Mouse (Mus musculus) CH12.LX (cell line): Measurements from ENCODE around the gene Casp8ap2. TPM values are rescaled to one million over a fixed set of nuclear protein-coding genes. Genes with fewer than 3 reads are reported as not detected.
A peak's percentile ranks its signal among the peaks of the same experiment; 100 is the strongest.

Source experiments
- DNase-seq: peaks from one replicate; pipeline ENCODE4 v3.0.0-alpha.2; 2013; ENCODE audit errors: extremely low read depth
- H3K27ac ChIP-seq: 2 replicates; pipeline ENCODE4 v1.5.1; 2012; ENCODE audit warnings: low read depth, mild to moderate bottlenecking, control low read depth, moderate library complexity; ENCODE audit not compliant: insufficient read depth
- H3K27me3 ChIP-seq: replicated peaks from 2 replicates; pipeline ENCODE3; 2012; ENCODE audit warnings: inconsistent platforms
- H3K36me3 ChIP-seq, 2 experiments: replicated peaks in 1 of 2; 2 replicates each; pipeline versions ENCODE3 to v1.6.1; 2012; ENCODE audit warnings: inconsistent platforms in 1 of 2, low read length in 1 of 2, mild to moderate bottlenecking in 1 of 2, mixed read lengths in 1 of 2, moderate library complexity in 1 of 2; ENCODE audit not compliant: control insufficient read depth in 1 of 2, insufficient read depth in 1 of 2
- H3K4me1 ChIP-seq, 2 experiments: 2 replicates each; pipeline ENCODE4 v1.6.1; 2012; ENCODE audit warnings: inconsistent platforms in 1 of 2, moderate library complexity in 1 of 2; ENCODE audit not compliant: insufficient read depth in 2 of 2, control insufficient read depth in 1 of 2
- H3K4me2 ChIP-seq: 2 replicates; pipeline ENCODE4 v1.6.1; 2012; ENCODE audit warnings: low read depth, mild to moderate bottlenecking, control low read depth; ENCODE audit not compliant: poor library complexity, insufficient read depth, severe bottlenecking
- H3K4me3 ChIP-seq, 3 experiments: fragments of 150-350 bp in 1 of 3; sonication (generic) in 1 of 3; replicated peaks in 1 of 3; 2 replicates each; pipeline versions ENCODE3 to v1.5.1; 2011 to 2012; ENCODE audit warnings: low read depth in 2 of 3, low read length in 2 of 3, mild to moderate bottlenecking in 2 of 3, moderate library complexity in 2 of 3, control low read depth in 1 of 3, improper control_type of control experiment in 1 of 3, inconsistent platforms in 1 of 3, mixed read lengths in 1 of 3; ENCODE audit not compliant: poor library complexity in 1 of 3
- H3K79me2 ChIP-seq: replicated peaks from 2 replicates; pipeline ENCODE4 v1.6.1; 2012; ENCODE audit warnings: mild to moderate bottlenecking, moderate library complexity; ENCODE audit not compliant: control insufficient read depth, poor library complexity, insufficient read depth, severe bottlenecking; ENCODE audit errors: extremely low read depth
- H3K9ac ChIP-seq: 2 replicates; pipeline ENCODE4 v1.6.1; 2012; ENCODE audit warnings: low read depth, mild to moderate bottlenecking, control low read depth, moderate library complexity; ENCODE audit not compliant: insufficient read depth
- H3K9me3 ChIP-seq: replicated peaks from 2 replicates; pipeline ENCODE3; 2012; ENCODE audit warnings: low read length, inconsistent platforms, mixed read lengths
- JUN ChIP-seq: IDR thresholded peaks from 2 replicates; pipeline ENCODE4 v1.6.1; 2011; ENCODE audit warnings: low read depth, mild to moderate bottlenecking, low read length, improper control_type of control experiment, moderate library complexity; ENCODE audit not compliant: insufficient read depth
- JUND ChIP-seq: conservative IDR thresholded peaks from 2 replicates; pipeline ENCODE4 v1.6.1; 2011; ENCODE audit warnings: low read depth, low read length, improper control_type of control experiment
- KAT2A ChIP-seq: IDR thresholded peaks from 2 replicates; pipeline ENCODE4 v1.6.1; 2012; ENCODE audit warnings: low read length, improper control_type of control experiment, inconsistent platforms; ENCODE audit not compliant: insufficient replicate concordance
- MEF2A ChIP-seq: IDR thresholded peaks from 2 replicates; pipeline ENCODE4 v1.6.1; 2014; ENCODE audit warnings: low read depth, mild to moderate bottlenecking, inconsistent platforms, low read length, improper control_type of control experiment, borderline replicate concordance
- MXI1 ChIP-seq: IDR thresholded peaks from 2 replicates; pipeline ENCODE4 v1.6.1; 2011; ENCODE audit warnings: mild to moderate bottlenecking, low read depth, low read length, improper control_type of control experiment
- POLR2A ChIP-seq: IDR thresholded peaks from 2 replicates; pipeline ENCODE4 v1.6.1; 2011; ENCODE audit warnings: low read depth, mild to moderate bottlenecking, improper control_type of control experiment, low read length
- POLR2AphosphoS2 ChIP-seq: IDR thresholded peaks from 2 replicates; pipeline ENCODE4 v1.6.1; 2011; ENCODE audit warnings: low read depth, low read length, improper control_type of control experiment
- RCOR1 ChIP-seq: conservative IDR thresholded peaks from 2 replicates; pipeline ENCODE4 v1.6.1; 2012; ENCODE audit warnings: low read depth, mild to moderate bottlenecking, inconsistent platforms, low read length, improper control_type of control experiment
- SIN3A ChIP-seq: IDR thresholded peaks from 2 replicates; pipeline ENCODE4 v1.6.1; 2012; ENCODE audit warnings: low read length, improper control_type of control experiment, inconsistent platforms
- SMC3 ChIP-seq: IDR thresholded peaks from 2 replicates; pipeline ENCODE4 v1.6.1; 2011; ENCODE audit warnings: low read depth, low read length, improper control_type of control experiment
- TCF12 ChIP-seq: IDR thresholded peaks from 2 replicates; pipeline ENCODE4 v1.6.1; 2014; ENCODE audit warnings: low read depth, mild to moderate bottlenecking, inconsistent platforms, low read length, improper control_type of control experiment
- USF2 ChIP-seq: conservative IDR thresholded peaks from 2 replicates; pipeline ENCODE4 v1.6.1; 2011; ENCODE audit warnings: low read depth, low read length, improper control_type of control experiment
- ZKSCAN1 ChIP-seq: IDR thresholded peaks from 2 replicates; pipeline ENCODE4 v1.6.1; 2012; ENCODE audit warnings: low read depth, inconsistent platforms, low read length, improper control_type of control experiment, borderline replicate concordance
- ZNF384 ChIP-seq: IDR thresholded peaks from 2 replicates; pipeline ENCODE4 v1.6.1; 2012; ENCODE audit warnings: low read depth, low read length, improper control_type of control experiment, inconsistent platforms
- dilution Hi-C: fragments of 300-500 bp; cut with MboI; formaldehyde crosslinking; loops from 2 replicates; pipeline ENCODE4 v1.14.3; 2020; ENCODE audit warnings: low sequenced_read_pairs; ENCODE audit not compliant: extremely low pct_unique_long_range_greater_than_20kb, extremely low pct_ligation_motif_present
- in situ Hi-C: fragments of 300-500 bp; cut with MboI; formaldehyde crosslinking; loops from 3 replicates; pipeline ENCODE4 v1.14.3; 2019; ENCODE audit warnings: low sequenced_read_pairs, low pct_ligation_motif_present, low pct_unique_long_range_greater_than_20kb, mixed read lengths
- polyA plus RNA-seq: library from polyadenylated mRNA; unstranded; fragments of >175 nt; gene quantifications from 2 replicates; pipeline ENCODE4 v1.2.1, GENCODE M21; 2012; ENCODE audit warnings: low read depth; ENCODE audit not compliant: insufficient read length
- total RNA-seq, 2 experiments: library from RNA; depleted of rRNA; stranded (reverse); fragments of 300-350 nt in 1 of 2; fragments of >200 nt in 1 of 2; gene quantifications; 2 replicates each; pipeline ENCODE4 v1.2.3; 2012 to 2014

Gene Casp8ap2
- total and polyA plus RNA-seq, 3 experiments = 26.3 to 43.4 (median 27.2) TPM

DNA sequence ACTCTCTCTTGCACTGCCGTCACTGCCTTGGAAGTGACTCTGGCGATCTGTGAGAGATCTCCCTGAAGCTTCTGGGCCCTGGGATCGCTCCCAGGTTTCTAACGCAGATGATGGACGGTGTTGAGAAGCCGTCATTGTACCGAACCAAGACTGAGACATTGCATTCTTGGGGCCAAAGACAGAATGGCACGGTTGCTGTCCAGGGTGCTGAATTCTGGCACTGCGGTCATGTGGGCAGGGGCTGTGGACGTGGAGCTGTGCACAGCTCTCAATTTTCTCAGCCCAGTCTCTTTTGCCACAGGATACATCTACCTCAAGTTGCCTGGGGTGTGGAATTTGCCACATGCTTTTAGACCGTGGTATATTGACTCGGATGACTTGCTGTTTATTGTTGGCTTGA is 14.1 kb upstream of the Casp8ap2 start:
- Histone ChIP-seq H3K79me2 (no peaks in the 10 kb centered on the region), H3K4me3 (no peak overlapping the region), H3K9ac (no peak overlapping the region), H3K9me3 (no peaks in the 10 kb centered on the region), H3K4me2 (no peak overlapping the region), H3K27ac (no peak overlapping the region), H3K4me1 (no peaks in the 10 kb centered on the region), H3K36me3 (no peaks in the 10 kb centered on the region), H3K27me3 (peaks cover 34% of the 10 kb centered on the region)
- DNase-seq = peak; percentile 47
- peak; percentile 17; the same call in 1 of the 2 replicates for TF ChIP-seq USF2
- TF ChIP-seq MXI1 = peak; percentile 51; the same call in 1 of the 2 replicates
- TF ChIP-seq MEF2A = no peak
- TF ChIP-seq SIN3A = 0 out of 2 replicates have a peak, but pooled peaks have one; percentile 39
- no peak for TF ChIP-seq TCF12
- in situ Hi-C loops (loop anchor here (25.0 kb wide), 1 partner anchor 386 kb away; the partner anchor contains the start of gene Rragd), dilution Hi-C loops (no loop called here)

- no peaks in the 10 kb centered on the region for H3K79me2 ChIP-seq
- no peak within 1 kb of the TSS for H3K9ac ChIP-seq
- H3K4me3 ChIP-seq = no peak within 1 kb of the TSS
- H3K36me3 ChIP-seq = no peaks in the 10 kb centered on the region
- peaks cover 26% of the 10 kb centered on the region for H3K27me3 ChIP-seq
- dilution Hi-C loops = no loop called here
- TF ChIP-seq RCOR1 (no peak), TCF12 (no peak), SMC3 (no peak), JUND (no peak), POLR2AphosphoS2 (no peak), ZKSCAN1 (no peak), KAT2A (no peak), SIN3A (no peak), ZNF384 (no peak)
- TF ChIP-seq, all 38 proteins: peak for 0
- Histone ChIP-seq H3K4me2 (no peak within 1 kb of the TSS), H3K27ac (no peak within 1 kb of the TSS), H3K4me1 (no peaks in the 10 kb centered on the region), H3K9me3 (no peaks in the 10 kb centered on the region)
- in situ Hi-C loops = loop anchor here (25.0 kb wide), 1 partner anchor 385 kb away; the partner anchor contains the start of gene Rragd
- DNase-seq = no peak
Measured at GRCm38 (mm10) chr4:32602660-32603059, 12.6 kb upstream of the Casp8ap2 start, which contains the start of gene Gja10. Gja10 (minus strand) TSS chr4:32602760.

DNA sequence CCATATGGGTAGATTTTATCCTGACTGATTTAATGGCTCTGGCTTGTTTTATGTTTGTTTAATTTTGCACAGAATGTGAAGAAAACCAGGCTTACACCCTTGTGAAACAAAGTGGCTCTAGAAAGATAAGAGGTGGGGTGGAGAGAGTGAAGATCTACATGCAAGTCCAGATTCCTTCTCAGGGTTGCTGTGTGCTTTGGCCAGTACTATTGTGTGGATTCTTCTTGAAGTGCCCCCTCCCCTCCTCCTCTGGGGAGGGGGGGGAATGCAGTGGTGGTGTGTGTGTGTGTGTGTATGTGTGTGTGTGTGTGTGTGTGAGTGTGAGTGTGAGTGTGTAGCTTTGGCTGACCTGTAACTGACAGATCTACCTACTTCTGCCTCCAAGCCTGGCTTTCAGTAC is 6.4 kb downstream of the Casp8ap2 start:
- Histone ChIP-seq H3K4me1 (peaks cover 8 to 38% of the 10 kb centered on the region in 2 experiments), H3K36me3 (peaks cover 19 to 58% of the 10 kb centered on the region in 2 experiments)

More for the DNA sequence above, 6.4 kb downstream of the Casp8ap2 start:
- H3K27ac ChIP-seq = no peak overlapping the region
- dilution Hi-C loops (no loop called here), in situ Hi-C loops (loop anchor here (25.0 kb wide), 1 partner anchor 366 kb away; the partner anchor contains the start of gene Rragd)
- H3K4me3 ChIP-seq = no peak overlapping the region
- no peaks in the 10 kb centered on the region for H3K9me3 ChIP-seq
- H3K79me2 ChIP-seq = peaks cover 89% of the 10 kb centered on the region
- H3K4me2 ChIP-seq = no peak overlapping the region
- no peak for DNase-seq
- no peaks in the 10 kb centered on the region for H3K27me3 ChIP-seq
- H3K9ac ChIP-seq = no peak overlapping the region
- no peak for TF ChIP-seq POLR2A
- no peak for TF ChIP-seq JUN
- TF ChIP-seq SIN3A = no peak
